Mouse (Mus musculus): ENCODE measurements around the gene Rap1a. TPM values are rescaled to one million over a fixed set of nuclear protein-coding genes. Genes with fewer than 3 reads are reported as not detected.

The Rap1a gene
- total RNA-seq (2021) = 10 to 100 TPM; 80.5 to 96.2 TPM
- long read RNA-seq, transcript Rap1a-201 (8 exons, 2,407 nt) = major isoform, 27 of 32 reads
- long read RNA-seq, partial matches to known transcripts = 0 of 32 reads
- long read RNA-seq, other reads (novel, unspliced or antisense) = 5 of 32 reads

GRCm38 (mm10) chr3:105801191-105802166, at the start of gene Rap1a:
Gene Rap1a (minus strand): TSS chr3:105801336.
- DNase-seq (ENCODE audit: low spot score in 2 of 2) = peak; percentile 38 to 73

- no peak for DNase-seq (ENCODE audit: low spot score in 2 of 2)
These were observed 45.3 kb upstream of the Rap1a start for GRCm38 (mm10) chr3:105846294-105847069.

DNA sequence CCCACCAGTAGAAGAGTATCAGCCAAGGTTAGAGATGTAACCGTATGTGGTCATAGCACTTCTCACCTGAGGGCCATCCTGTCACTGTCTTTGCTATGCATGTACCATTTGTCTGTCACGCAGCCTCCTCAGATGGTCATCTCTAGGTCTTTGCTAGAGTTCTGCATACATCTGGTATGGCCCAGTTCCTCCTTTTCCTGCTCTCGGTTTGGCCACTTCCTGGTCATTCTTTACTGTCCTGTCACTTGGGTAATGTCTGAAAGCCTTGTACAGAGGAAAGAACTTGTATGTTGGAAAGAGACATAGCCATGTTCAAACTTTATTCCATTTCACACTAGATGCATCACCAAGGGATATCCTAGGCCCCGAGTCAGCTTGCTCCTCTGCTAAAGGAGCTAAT, 38.7 kb upstream of the Rap1a start:
- DNase-seq (ENCODE audit: low spot score in 2 of 2) = no peak

- DNase-seq (ENCODE audit: low spot score in 2 of 2) = no peak
These were observed 37.5 kb upstream of the Rap1a start for GRCm38 (mm10) chr3:105838655-105839054.

- no peak for DNase-seq (ENCODE audit: low spot score in 2 of 2)
These were observed 35.7 kb upstream of the Rap1a start for GRCm38 (mm10) chr3:105836883-105837282.

DNA sequence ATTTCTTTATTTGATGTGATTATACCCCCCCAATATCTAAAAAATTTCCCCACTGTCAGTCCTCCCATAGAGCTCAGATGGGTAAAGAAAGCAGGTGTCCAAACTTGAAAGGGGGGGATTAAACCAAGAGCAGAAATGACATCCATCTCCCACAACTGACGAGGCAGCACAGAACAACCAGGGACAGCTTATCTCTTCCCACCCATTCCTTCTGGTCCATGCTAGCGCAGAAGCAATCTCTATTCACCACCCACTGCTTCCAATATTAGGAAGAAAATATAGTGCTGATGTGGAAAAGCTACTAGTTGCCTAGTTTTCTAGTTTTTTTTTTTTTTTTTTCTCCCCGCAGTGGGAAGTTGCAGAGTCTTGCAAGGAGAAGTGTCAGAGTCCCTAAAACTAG, 34.7 kb upstream of the Rap1a start:
- peak; percentile 9 to 62 for DNase-seq (ENCODE audit: low spot score in 2 of 2)

- DNase-seq (ENCODE audit: low spot score in 2 of 2) = no peak
These were observed 30.4 kb upstream of the Rap1a start for GRCm38 (mm10) chr3:105831584-105831983.

GRCm38 (mm10) chr3:105825501-105826161, 24.5 kb upstream of the Rap1a start:
- DNase-seq (ENCODE audit: low spot score in 2 of 2) = no peak

DNA sequence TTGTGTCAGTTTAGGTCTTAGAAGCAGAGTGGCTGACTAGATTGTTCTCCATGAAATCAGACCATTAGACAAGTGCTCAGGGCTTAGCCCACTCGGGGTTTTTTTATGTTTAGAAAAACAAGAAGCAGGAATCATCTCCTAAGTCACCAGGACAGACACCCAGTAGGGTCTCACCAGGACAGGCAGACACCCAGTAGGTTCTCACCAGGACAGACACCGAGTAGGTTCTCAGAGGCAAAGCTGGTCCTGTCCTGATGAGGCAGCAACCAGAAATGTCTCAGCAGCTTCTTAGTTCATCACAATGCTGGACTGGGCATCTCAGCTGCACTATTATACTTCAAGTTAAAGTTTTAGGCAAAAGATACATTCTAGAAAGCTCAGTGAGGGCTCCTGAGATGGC, 23.6 kb upstream of the Rap1a start:
- no peak for DNase-seq (ENCODE audit: low spot score in 2 of 2)

DNA sequence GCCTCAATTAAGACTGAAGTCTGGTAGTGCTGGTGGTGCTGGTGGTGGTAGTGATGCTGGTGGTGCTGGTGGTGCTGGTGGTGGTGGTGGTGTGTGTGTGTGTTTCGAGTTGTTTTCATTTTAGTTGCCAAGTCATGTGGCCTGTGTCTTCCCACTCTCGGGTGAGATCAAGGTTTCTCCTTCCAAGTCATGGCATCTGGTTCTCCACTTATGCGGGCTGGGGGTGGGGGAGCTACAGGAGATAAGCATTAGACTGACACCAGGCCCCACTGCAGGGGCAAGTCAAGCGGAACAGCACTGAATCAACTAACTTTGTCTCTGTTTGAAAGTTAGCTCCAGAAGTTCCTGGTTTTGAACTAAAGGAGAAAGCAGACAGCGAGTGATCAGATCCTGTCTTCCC, 23.0 kb upstream of the Rap1a start:
- DNase-seq (ENCODE audit: low spot score in 2 of 2) = no peak

- no peak for DNase-seq (ENCODE audit: low spot score in 2 of 2)
These were observed 22.5 kb upstream of the Rap1a start for GRCm38 (mm10) chr3:105823609-105824008.

- no peak for DNase-seq (ENCODE audit: low spot score in 2 of 2)
These were observed 20.4 kb upstream of the Rap1a start for GRCm38 (mm10) chr3:105821504-105821903.

DNA sequence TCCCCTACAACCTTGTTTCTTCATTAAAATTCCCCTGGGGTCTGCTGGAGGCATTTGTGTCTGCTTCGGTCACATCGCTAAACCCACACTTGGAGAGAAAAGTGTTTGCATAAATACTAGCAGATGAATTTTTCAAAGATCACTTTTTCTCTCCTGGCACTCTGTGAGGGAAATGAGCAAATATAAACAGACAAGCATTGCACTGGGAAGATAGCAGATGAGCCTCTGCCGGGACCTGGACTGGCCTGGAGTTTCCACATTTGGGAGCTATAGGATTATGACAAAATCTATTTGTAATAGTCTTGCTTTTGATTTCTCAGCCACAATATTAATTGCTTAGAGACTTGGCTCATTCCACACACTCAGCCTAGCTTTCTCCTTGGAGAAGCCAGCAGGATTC, 19.1 kb upstream of the Rap1a start:
- DNase-seq (ENCODE audit: low spot score in 2 of 2) = no peak

DNA sequence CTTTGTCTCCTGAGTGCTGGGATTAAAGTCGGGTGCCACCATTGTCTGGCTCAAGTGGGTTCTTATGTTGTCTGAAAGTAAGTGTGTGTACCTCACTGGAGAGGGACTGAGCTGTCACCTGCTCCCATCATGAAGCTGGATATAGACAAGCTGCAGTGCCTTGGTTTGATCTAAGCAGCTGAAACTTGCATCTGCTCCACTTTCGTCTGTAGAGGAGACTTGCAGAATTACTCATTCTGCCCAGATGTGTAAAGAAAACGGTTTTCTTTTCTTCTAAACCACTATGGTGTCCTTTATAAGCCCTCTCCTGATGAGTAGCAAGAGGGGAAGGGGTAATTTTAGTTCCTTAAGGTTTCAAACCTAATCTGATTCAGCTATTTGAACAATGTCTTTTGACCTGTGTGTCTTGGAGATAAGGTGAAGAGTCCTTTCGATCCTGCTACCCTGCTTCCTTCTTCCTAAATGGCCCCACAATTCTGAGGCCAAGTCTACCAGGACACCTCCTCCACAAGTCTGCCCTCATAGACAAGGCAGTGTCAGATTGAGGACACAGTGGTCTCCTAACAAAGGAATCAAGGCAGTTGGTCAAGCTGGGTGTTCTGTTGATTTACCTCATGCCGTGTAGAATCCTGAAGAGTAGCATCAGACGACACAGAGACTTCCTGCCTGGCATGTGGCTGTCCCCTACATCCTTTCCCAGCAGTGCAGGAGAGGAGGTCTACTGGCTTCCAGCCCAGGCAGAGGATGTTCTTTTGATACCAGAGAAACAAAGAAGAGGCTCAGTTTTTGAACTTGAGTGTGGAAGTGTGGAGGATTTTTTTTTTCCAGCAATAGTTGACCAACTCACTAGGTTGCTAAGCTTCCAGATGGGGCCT, 17.2 kb upstream of the Rap1a start:
- no peak for DNase-seq (ENCODE audit: low spot score in 2 of 2)

DNA sequence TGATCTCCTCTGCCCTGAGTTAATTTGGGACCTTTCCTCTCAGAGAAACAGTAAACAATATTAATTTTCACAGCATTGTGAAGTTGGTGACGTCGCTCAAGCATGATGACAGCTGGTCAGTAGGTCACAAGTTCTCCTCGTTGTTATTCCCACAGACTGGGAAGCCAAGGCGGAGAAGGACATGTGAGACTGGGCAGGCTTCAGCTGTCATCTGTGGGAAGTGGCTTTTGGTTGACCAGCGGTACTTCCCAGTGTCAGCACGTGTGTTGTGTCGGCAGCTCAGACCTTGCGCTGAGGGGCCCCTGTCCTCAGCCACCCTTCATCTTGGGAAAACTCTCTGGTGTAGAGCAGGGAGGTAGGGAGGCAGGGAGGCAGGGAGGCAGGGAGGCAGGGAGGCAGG, 15.0 kb upstream of the Rap1a start:
- no peak for DNase-seq (ENCODE audit: low spot score in 2 of 2)

DNA sequence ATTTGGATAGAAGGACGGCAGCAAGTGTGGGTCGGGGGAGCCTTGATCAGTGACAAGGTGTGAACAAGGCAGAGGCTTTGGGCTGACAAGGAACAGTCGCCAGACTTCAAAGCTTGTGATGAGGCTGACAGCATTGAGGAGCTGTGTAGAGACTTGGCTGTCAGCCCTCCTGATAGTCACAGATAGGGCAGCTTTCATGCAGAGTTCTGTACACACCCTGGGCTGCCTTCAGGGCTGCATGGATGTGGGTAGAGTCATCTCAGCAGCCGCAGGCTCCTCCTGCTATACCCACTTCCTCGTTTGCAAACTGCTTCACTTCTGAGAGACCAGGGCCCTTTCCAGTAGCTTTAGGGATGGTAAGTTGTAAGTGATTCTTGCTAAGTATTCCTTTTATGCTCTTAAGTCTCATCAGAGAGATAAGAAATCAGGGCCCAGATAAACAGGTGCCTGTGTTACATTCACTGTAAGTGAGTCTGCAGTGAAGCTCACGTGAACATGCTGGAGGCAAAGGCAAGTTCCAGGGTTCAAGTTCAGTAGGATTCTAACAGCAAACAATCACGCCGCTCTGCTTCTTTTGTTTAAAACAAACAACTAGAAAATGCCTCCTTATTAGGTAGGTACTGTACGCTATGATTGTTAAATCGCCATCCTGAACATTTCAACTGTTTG, 14.2 kb upstream of the Rap1a start:
- DNase-seq (ENCODE audit: low spot score in 2 of 2) = no peak

GRCm38 (mm10) chr3:105811146-105811545, 10.0 kb upstream of the Rap1a start:
- no peak for DNase-seq (ENCODE audit: low spot score in 2 of 2)

- DNase-seq (ENCODE audit: low spot score in 2 of 2) = no peak
These were observed 7.3 kb upstream of the Rap1a start for GRCm38 (mm10) chr3:105808179-105809037.

DNA sequence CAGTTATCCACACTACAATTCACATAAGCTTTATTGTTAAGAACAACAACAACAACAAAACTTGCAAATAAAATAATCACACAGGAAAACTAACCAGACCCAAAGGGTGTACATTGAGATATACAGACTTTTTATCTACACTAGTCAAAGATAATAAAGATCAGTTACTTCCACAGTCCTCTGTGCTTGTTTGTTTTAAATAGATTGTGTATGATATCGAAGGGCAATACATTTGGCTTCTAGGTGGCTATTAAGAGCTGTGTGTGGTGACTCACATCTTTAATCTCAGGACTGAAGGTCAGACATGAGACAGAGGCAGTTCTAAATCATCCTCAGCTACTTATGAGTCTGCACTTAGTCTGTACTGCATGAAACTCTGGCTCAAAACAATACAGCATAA, 6.5 kb upstream of the Rap1a start:
- no peak for DNase-seq (ENCODE audit: low spot score in 2 of 2)

All from layer of hippocampus, adult 18-20 months (tissue).